Mouse (Mus musculus) MEL (cell line): ENCODE data around the gene Gsn.

ENCODE experiments used
- CTCF ChIP-seq, 3 experiments: IDR thresholded peaks in 2 of 3; conservative IDR thresholded peaks in 1 of 3; 2 replicates each; pipeline ENCODE4 v1.5.1; 2011 to 2012; ENCODE audit warnings: low read length in 3 of 3, low read depth in 2 of 3, mild to moderate bottlenecking in 2 of 3, improper control_type of control experiment in 1 of 3, inconsistent platforms in 1 of 3, mixed read lengths in 1 of 3, moderate library complexity in 1 of 3; ENCODE audit not compliant: control insufficient read depth in 1 of 3, insufficient read depth in 1 of 3, poor library complexity in 1 of 3, severe bottlenecking in 1 of 3
- EP300 ChIP-seq, 2 experiments: IDR thresholded peaks; 2 replicates each; pipeline ENCODE4 v1.6.1; 2011; ENCODE audit warnings: improper control_type of control experiment in 2 of 2, low read length in 2 of 2, low read depth in 1 of 2, mild to moderate bottlenecking in 1 of 2
- GATA1 ChIP-seq: IDR thresholded peaks from 2 replicates; pipeline ENCODE4 v1.6.1; 2011; ENCODE audit warnings: low read depth, low read length, improper control_type of control experiment
- JUND ChIP-seq: IDR thresholded peaks from 2 replicates; pipeline ENCODE4 v1.6.1; 2011; ENCODE audit warnings: low read depth, mild to moderate bottlenecking, improper control_type of control experiment, low read length
- MAX ChIP-seq: IDR thresholded peaks from 2 replicates; pipeline ENCODE4 v1.6.1; 2011; ENCODE audit warnings: low read length, improper control_type of control experiment
- SMC3 ChIP-seq: IDR thresholded peaks from 2 replicates; pipeline ENCODE4 v1.6.1; 2011; ENCODE audit warnings: low read depth, low read length, improper control_type of control experiment
- TAL1 ChIP-seq: IDR thresholded peaks from 2 replicates; pipeline ENCODE4 v1.6.1; 2012; ENCODE audit warnings: mild to moderate bottlenecking, inconsistent platforms, low read length, moderate library complexity, mixed read lengths
- USF2 ChIP-seq, 2 experiments: IDR thresholded peaks; 2 replicates each; pipeline ENCODE4 v1.6.1; 2011 to 2012; ENCODE audit warnings: improper control_type of control experiment in 2 of 2, low read length in 2 of 2, borderline replicate concordance in 1 of 2, inconsistent platforms in 1 of 2, low read depth in 1 of 2, mild to moderate bottlenecking in 1 of 2; ENCODE audit not compliant: insufficient read depth in 1 of 2
- ZNF384 ChIP-seq: IDR thresholded peaks from 2 replicates; pipeline ENCODE4 v1.6.1; 2012; ENCODE audit warnings: low read depth, mild to moderate bottlenecking, inconsistent platforms, low read length, improper control_type of control experiment

DNA sequence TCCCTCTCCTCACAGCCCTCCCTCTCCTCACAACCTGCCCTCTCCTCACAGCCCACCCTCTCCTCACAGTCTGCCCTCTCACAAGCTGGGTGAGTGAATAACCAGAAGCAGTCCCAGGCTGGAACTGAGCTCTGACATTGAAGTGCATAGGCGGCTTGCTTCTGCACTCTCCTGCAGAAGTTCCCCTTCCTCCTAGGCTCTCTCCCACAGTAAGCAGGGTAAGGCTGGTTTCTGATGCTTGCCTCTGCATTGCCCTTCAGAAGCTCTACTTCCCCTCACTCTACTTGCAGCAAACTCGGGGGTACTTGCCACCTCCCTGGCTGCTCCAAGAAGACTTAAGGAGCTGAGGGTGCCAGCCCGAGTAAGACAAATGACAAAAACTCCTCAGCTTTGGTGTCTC is 11.9 kb upstream of the Gsn start:
- no peak for TF ChIP-seq TAL1
- TF ChIP-seq EP300 (IDR thresholded peaks at IDR 0.05; ENCODE audit: low read depth in 1 of 2, low read length in 2 of 2) = no peak
- TF ChIP-seq SMC3 = no peak
- TF ChIP-seq MAX = no peak
- no peak for TF ChIP-seq CTCF (IDR thresholded peaks at IDR 0.05 in 2 of 3, conservative IDR thresholded peaks at IDR 0.05 in 1 of 3; ENCODE audit: control insufficient read depth in 1 of 3, insufficient read depth in 1 of 3, low read depth in 2 of 3, low read length in 3 of 3, poor library complexity in 1 of 3, severe bottlenecking in 1 of 3)
- no peak for TF ChIP-seq USF2 (IDR thresholded peaks at IDR 0.05; ENCODE audit: borderline replicate concordance in 1 of 2, insufficient read depth in 1 of 2, low read depth in 1 of 2, low read length in 2 of 2)
- no peak for TF ChIP-seq JUND
- TF ChIP-seq ZNF384 = no peak
- TF ChIP-seq GATA1 = no peak
